Mouse (Mus musculus): ENCODE data around the gene Tma7. TPM values are rescaled to one million over a fixed set of nuclear protein-coding genes. Genes with fewer than 3 reads are reported as not detected.
A peak's percentile ranks its signal among the peaks of the same experiment; 100 is the strongest.

Gene Tma7
- polyA plus RNA-seq, 1 experiment from 2014 or later, result 670 TPM

DNA sequence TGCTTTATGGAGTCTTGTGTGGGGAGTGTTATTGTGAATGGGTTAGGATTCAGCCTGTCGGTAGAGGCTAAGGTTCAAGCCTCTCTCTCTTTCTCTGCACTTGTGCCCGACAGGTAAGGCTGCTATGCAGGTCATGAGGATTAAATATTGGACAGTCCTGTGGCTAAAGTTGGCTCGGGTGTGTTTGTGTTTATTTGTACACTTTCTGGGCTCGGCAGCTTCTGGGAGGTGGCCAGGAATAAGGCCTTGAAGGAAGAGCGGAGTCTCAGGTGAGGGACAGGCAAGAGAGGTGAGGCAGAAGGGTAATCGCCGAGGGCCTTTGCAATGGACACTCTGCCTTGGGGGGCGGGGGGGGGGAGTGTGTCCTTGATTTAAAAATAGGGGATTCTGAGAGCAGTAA, 42.2 kb downstream of the Tma7 start:
- no peak overlapping the region; a peak in 1 of 4 replicates for H3K4me3 ChIP-seq (ENCODE audit: control insufficient read depth in 1 of 2, insufficient read depth in 1 of 2, low read depth in 1 of 2, low read length in 2 of 2)
- H3K36me3 ChIP-seq (ENCODE audit: control insufficient read depth, insufficient read depth, low read length), result peaks cover 7% of the 10 kb centered on the region; the same call in 1 of the 2 replicates
- H3K9ac ChIP-seq (ENCODE audit: low read length), result peak overlapping the region; percentile 38; the same call in 1 of the 2 replicates
- ATAC-seq (ENCODE audit: insufficient number of reproducible peaks, insufficient read depth, low FRiP score, low read depth), result no peak
- H3K27me3 ChIP-seq (ENCODE audit: control insufficient read depth, insufficient read depth, low read length), result no peaks in the 10 kb centered on the region
- peaks cover 15 to 36% of the 10 kb centered on the region in 2 experiments for H3K4me1 ChIP-seq (ENCODE audit: control insufficient read depth in 2 of 2, insufficient read depth in 2 of 2, low read length in 2 of 2)
- no peak overlapping the region for H3K27ac ChIP-seq (replicated peaks in 1 of 2; ENCODE audit: control insufficient read depth in 1 of 2, insufficient read depth in 1 of 2, low read depth in 2 of 2, low read length in 2 of 2)
- H3K4me2 ChIP-seq (ENCODE audit: low read length), result peak overlapping the region; percentile 86
- no peaks in the 10 kb centered on the region for H3K9me3 ChIP-seq (ENCODE audit: control insufficient read depth, low read length)
- WGBS, result 79% methylated on average over 8 of the region's 8 CpGs

DNA sequence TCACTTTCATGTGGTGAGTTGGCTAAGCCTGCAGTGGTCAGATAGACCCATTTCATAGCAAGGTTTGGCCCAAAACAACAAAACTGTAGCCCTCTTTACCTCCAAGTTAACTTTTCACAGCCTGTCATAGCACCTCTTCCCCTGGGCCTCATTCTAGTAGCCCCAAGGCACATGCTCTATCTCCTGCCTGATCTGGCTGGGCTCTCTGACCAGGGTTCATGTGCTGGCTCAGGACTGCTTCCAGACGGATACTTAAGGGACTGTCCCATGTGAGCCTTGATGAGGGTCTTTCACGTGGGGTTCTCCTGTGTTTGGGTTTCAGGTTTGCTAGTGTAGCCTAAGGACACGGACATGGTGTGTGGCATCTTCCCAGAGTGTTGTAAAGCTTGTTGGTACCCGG, 42.7 kb downstream of the Tma7 start:
- Histone ChIP-seq H3K9me3 (ENCODE audit: control insufficient read depth, low read length) (no peaks in the 10 kb centered on the region), H3K4me2 (ENCODE audit: low read length) (peak overlapping the region; percentile 86), H3K36me3 (ENCODE audit: control insufficient read depth, insufficient read depth, low read length) (peaks cover 7% of the 10 kb centered on the region; the same call in 1 of the 2 replicates), H3K27me3 (ENCODE audit: control insufficient read depth, insufficient read depth, low read length) (no peaks in the 10 kb centered on the region), H3K4me3 (ENCODE audit: control insufficient read depth in 1 of 2, insufficient read depth in 1 of 2, low read depth in 1 of 2, low read length in 2 of 2) (peak overlapping the region in 1 of 2 experiments; percentile 69; a peak in 1 of 4 replicates), H3K9ac (ENCODE audit: low read length) (no peak overlapping the region; the same call in 1 of the 2 replicates), H3K27ac (replicated peaks in 1 of 2; ENCODE audit: control insufficient read depth in 1 of 2, insufficient read depth in 1 of 2, low read depth in 2 of 2, low read length in 2 of 2) (0 out of 4 replicates have a peak overlapping the region, but pooled peaks of 1 of the 2 experiments have one; percentile 82), H3K4me1 (ENCODE audit: control insufficient read depth in 2 of 2, insufficient read depth in 2 of 2, low read length in 2 of 2) (peaks cover 15 to 36% of the 10 kb centered on the region in 2 experiments)
- WGBS, result 67% methylated on average over 4 of the region's 4 CpGs
- no peak for ATAC-seq (ENCODE audit: insufficient number of reproducible peaks, insufficient read depth, low FRiP score, low read depth)

GRCm38 (mm10) chr9:109038901-109039364, 43.5 kb downstream of the Tma7 start:
- H3K4me2 ChIP-seq (ENCODE audit: low read length), result peak overlapping the region; percentile 86
- peak overlapping the region; percentile 25 to 82 for H3K27ac ChIP-seq (replicated peaks in 1 of 2; ENCODE audit: control insufficient read depth in 1 of 2, insufficient read depth in 1 of 2, low read depth in 2 of 2, low read length in 2 of 2)
- peak overlapping the region; percentile 69 to 70 for H3K4me3 ChIP-seq (ENCODE audit: control insufficient read depth in 1 of 2, insufficient read depth in 1 of 2, low read depth in 1 of 2, low read length in 2 of 2)
- WGBS, result 16% methylated on average over 8 of the region's 8 CpGs
- H3K9ac ChIP-seq (ENCODE audit: low read length), result peak overlapping the region; percentile 85
- H3K36me3 ChIP-seq (ENCODE audit: control insufficient read depth, insufficient read depth, low read length), result peaks cover 3% of the 10 kb centered on the region; the same call in 1 of the 2 replicates
- no peaks in the 10 kb centered on the region for H3K9me3 ChIP-seq (ENCODE audit: control insufficient read depth, low read length)
- ATAC-seq (ENCODE audit: insufficient number of reproducible peaks, insufficient read depth, low FRiP score, low read depth), result peak; percentile 73
- H3K4me1 ChIP-seq (ENCODE audit: control insufficient read depth in 2 of 2, insufficient read depth in 2 of 2, low read length in 2 of 2), result peaks cover 15 to 36% of the 10 kb centered on the region in 2 experiments
- no peaks in the 10 kb centered on the region for H3K27me3 ChIP-seq (ENCODE audit: control insufficient read depth, insufficient read depth, low read length)

DNA sequence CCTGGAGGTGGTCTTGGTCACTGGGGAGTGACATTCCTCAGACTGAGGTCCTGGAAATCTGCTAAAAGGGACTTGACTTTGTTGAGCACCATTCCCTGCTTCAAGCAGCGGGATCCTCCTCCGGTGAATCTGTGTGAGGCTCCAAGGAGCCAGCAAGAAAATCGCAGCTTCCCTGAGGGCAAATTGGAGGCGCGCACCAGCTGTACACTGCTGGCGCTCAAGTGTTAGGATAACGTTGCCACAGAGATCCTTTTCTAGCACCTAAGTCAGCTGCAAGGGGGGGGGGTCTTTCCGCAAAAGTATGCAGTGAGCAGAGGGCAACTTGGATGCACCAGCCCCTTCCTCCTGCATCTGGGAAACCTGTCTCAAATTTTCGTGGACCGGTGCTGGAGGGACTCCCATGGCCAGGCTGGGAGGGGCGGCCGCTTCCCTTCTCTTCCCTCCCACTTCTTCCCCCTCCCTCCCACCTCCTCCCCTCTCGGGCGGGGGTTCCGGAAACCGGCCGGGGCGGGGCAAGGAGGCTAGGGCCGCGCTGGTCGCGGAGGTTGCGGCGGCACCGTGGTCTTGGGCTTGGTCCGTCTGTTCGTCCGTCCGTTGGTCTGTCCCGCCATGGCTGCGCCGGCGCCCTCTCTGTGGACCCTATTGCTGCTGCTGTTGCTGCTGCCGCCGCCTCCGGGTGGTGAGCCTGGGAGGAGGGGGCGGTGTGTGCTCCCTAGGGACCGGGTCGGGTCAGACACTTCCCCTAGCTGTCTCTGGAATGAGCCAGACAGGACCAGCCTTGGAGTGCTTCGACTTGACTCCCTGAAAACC, 44.1 kb downstream of the Tma7 start, which contains the start of gene Shisa5:
Gene Shisa5, plus strand, starts transcription at position 480 of the 810 bp plus-strand sequence.
- no peaks in the 10 kb centered on the region for H3K27me3 ChIP-seq (ENCODE audit: control insufficient read depth, insufficient read depth, low read length)
- ATAC-seq (ENCODE audit: insufficient number of reproducible peaks, insufficient read depth, low FRiP score, low read depth), result peak; percentile 86
- peaks cover 3% of the 10 kb centered on the region; the same call in 1 of the 2 replicates for H3K36me3 ChIP-seq (ENCODE audit: control insufficient read depth, insufficient read depth, low read length)
- H3K27ac ChIP-seq (replicated peaks in 1 of 2; ENCODE audit: control insufficient read depth in 1 of 2, insufficient read depth in 1 of 2, low read depth in 2 of 2, low read length in 2 of 2), result peak within 1 kb of the TSS; percentile 25 to 82
- no peaks in the 10 kb centered on the region for H3K9me3 ChIP-seq (ENCODE audit: control insufficient read depth, low read length)
- H3K4me2 ChIP-seq (ENCODE audit: low read length), result peak within 1 kb of the TSS; percentile 86
- peak within 1 kb of the TSS; percentile 69 to 70 for H3K4me3 ChIP-seq (ENCODE audit: control insufficient read depth in 1 of 2, insufficient read depth in 1 of 2, low read depth in 1 of 2, low read length in 2 of 2)
- peak within 1 kb of the TSS; percentile 85 for H3K9ac ChIP-seq (ENCODE audit: low read length)
- WGBS, result under 1% methylated on average over 35 of the region's 40 CpGs
- peaks cover 15 to 36% of the 10 kb centered on the region in 2 experiments for H3K4me1 ChIP-seq (ENCODE audit: control insufficient read depth in 2 of 2, insufficient read depth in 2 of 2, low read length in 2 of 2)

GRCm38 (mm10) chr9:109032435-109032834, 50.0 kb downstream of the Tma7 start:
- Histone ChIP-seq H3K9me3 (ENCODE audit: control insufficient read depth, low read length) (no peaks in the 10 kb centered on the region), H3K4me2 (ENCODE audit: low read length) (no peak overlapping the region), H3K27ac (replicated peaks in 1 of 2; ENCODE audit: control insufficient read depth in 1 of 2, insufficient read depth in 1 of 2, low read depth in 2 of 2, low read length in 2 of 2) (no peak overlapping the region), H3K27me3 (ENCODE audit: control insufficient read depth, insufficient read depth, low read length) (no peaks in the 10 kb centered on the region), H3K9ac (ENCODE audit: low read length) (no peak overlapping the region), H3K36me3 (ENCODE audit: control insufficient read depth, insufficient read depth, low read length) (no peaks in the 10 kb centered on the region), H3K4me1 (ENCODE audit: control insufficient read depth in 2 of 2, insufficient read depth in 2 of 2, low read length in 2 of 2) (peaks cover 0 to 3% of the 10 kb centered on the region in 2 experiments; a peak in 1 of 4 replicates), H3K4me3 (ENCODE audit: control insufficient read depth in 1 of 2, insufficient read depth in 1 of 2, low read depth in 1 of 2, low read length in 2 of 2) (no peak overlapping the region)
- 76% methylated on average over 6 of the region's 6 CpGs for WGBS
- no peak for ATAC-seq (ENCODE audit: insufficient number of reproducible peaks, insufficient read depth, low FRiP score, low read depth)

DNA sequence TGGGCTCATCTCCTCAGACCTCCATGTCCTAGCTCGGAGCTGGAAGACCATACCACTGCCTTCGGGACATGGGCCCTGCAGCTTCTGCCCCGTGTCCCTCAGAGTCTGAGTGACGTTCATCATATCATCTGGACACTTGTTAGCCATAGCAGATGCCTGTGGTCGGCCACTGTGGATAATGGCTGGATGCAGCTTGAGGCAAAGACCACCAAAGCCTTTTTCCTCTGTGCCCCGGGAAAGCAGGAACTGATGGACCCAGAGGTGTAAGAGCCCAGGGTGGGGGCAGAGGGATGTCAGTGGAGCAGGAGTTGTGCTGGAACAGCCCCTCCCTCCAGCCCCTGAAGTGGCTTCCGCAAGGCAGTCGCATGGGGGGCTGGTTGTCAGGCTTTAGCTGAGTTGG, 50.7 kb downstream of the Tma7 start:
- 76% methylated on average over 8 of the region's 8 CpGs for WGBS

DNA sequence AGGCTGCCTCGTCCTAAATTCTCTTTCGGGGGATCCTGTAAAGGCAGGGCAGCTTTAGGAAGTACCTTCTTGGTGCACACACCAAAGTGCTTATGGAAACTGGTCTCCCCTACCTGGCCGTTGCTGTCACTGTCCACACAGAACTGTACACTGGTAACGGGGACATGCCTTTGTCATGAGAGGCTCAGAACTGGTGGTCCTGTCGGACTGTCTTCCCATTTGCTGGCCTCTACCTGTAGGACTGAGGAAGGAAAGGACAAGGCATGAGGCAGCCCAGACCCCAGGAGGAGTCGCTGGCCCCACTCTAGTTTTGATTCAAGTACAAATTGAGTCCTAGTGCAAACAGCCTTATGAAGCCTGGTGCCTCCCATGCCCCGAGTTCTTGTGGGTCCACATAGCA, 51.4 kb downstream of the Tma7 start:
- Histone ChIP-seq H3K4me1 (ENCODE audit: control insufficient read depth in 2 of 2, insufficient read depth in 2 of 2, low read length in 2 of 2) (peaks cover 0 to 7% of the 10 kb centered on the region in 2 experiments; a peak in 1 of 4 replicates), H3K9ac (ENCODE audit: low read length) (no peak overlapping the region), H3K4me2 (ENCODE audit: low read length) (no peak overlapping the region), H3K27ac (replicated peaks in 1 of 2; ENCODE audit: control insufficient read depth in 1 of 2, insufficient read depth in 1 of 2, low read depth in 2 of 2, low read length in 2 of 2) (no peak overlapping the region), H3K36me3 (ENCODE audit: control insufficient read depth, insufficient read depth, low read length) (no peaks in the 10 kb centered on the region), H3K4me3 (ENCODE audit: control insufficient read depth in 1 of 2, insufficient read depth in 1 of 2, low read depth in 1 of 2, low read length in 2 of 2) (no peak overlapping the region), H3K9me3 (ENCODE audit: control insufficient read depth, low read length) (no peaks in the 10 kb centered on the region), H3K27me3 (ENCODE audit: control insufficient read depth, insufficient read depth, low read length) (no peaks in the 10 kb centered on the region)
- WGBS, result 78% methylated on average over 7 of the region's 7 CpGs
- no peak for ATAC-seq (ENCODE audit: insufficient number of reproducible peaks, insufficient read depth, low FRiP score, low read depth)

More for the DNA sequence above, 50.7 kb downstream of the Tma7 start:
- H3K9ac ChIP-seq (ENCODE audit: low read length), result no peak overlapping the region
- H3K27ac ChIP-seq (replicated peaks in 1 of 2; ENCODE audit: control insufficient read depth in 1 of 2, insufficient read depth in 1 of 2, low read depth in 2 of 2, low read length in 2 of 2), result no peak overlapping the region
- peaks cover 0 to 7% of the 10 kb centered on the region in 2 experiments; a peak in 1 of 4 replicates for H3K4me1 ChIP-seq (ENCODE audit: control insufficient read depth in 2 of 2, insufficient read depth in 2 of 2, low read length in 2 of 2)
- H3K27me3 ChIP-seq (ENCODE audit: control insufficient read depth, insufficient read depth, low read length), result no peaks in the 10 kb centered on the region
- H3K4me2 ChIP-seq (ENCODE audit: low read length), result no peak overlapping the region
- no peaks in the 10 kb centered on the region for H3K36me3 ChIP-seq (ENCODE audit: control insufficient read depth, insufficient read depth, low read length)
- H3K9me3 ChIP-seq (ENCODE audit: control insufficient read depth, low read length), result no peaks in the 10 kb centered on the region
- no peak overlapping the region for H3K4me3 ChIP-seq (ENCODE audit: control insufficient read depth in 1 of 2, insufficient read depth in 1 of 2, low read depth in 1 of 2, low read length in 2 of 2)
- ATAC-seq (ENCODE audit: insufficient number of reproducible peaks, insufficient read depth, low FRiP score, low read depth), result no peak
